Mouse (Mus musculus): ENCODE data around the gene Arhgef28.
"Not testable (repeated sequence)": the region's sequence is repeated elsewhere in the genome, so short reads cannot be mapped to it uniquely, and the experiment has no call there.

Gene Arhgef28

GRCm38 (mm10) chr13:98073190-98073589 is 133.0 kb downstream of the Arhgef28 start:
- no peak for DNase-seq (ENCODE audit: low spot score)

- no peak for DNase-seq (ENCODE audit: low spot score)
Measured at GRCm38 (mm10) chr13:98070458-98070857, 135.8 kb downstream of the Arhgef28 start.

- DNase-seq (ENCODE audit: low spot score) = no peak
Measured at GRCm38 (mm10) chr13:98069646-98070045, 136.6 kb downstream of the Arhgef28 start.

GRCm38 (mm10) chr13:98062843-98063242 is 143.4 kb downstream of the Arhgef28 start:
- no peak for DNase-seq (ENCODE audit: low spot score)

- DNase-seq (ENCODE audit: low spot score) = not testable (repeated sequence)
Measured at GRCm38 (mm10) chr13:98060121-98060520, 146.1 kb downstream of the Arhgef28 start.

GRCm38 (mm10) chr13:98055194-98055593 is 151.0 kb downstream of the Arhgef28 start:
- no peak for DNase-seq (ENCODE audit: low spot score)

- DNase-seq (ENCODE audit: low spot score) = no peak
Measured at GRCm38 (mm10) chr13:98040628-98041150, 165.6 kb downstream of the Arhgef28 start.

GRCm38 (mm10) chr13:98038731-98039130 is 167.5 kb downstream of the Arhgef28 start:
- no peak for DNase-seq (ENCODE audit: low spot score)

- DNase-seq (ENCODE audit: low spot score) = no peak
Measured at GRCm38 (mm10) chr13:98037693-98038092, 168.5 kb downstream of the Arhgef28 start.

GRCm38 (mm10) chr13:98031642-98031960 is 174.6 kb downstream of the Arhgef28 start:
- no peak for DNase-seq (ENCODE audit: low spot score)

GRCm38 (mm10) chr13:98030959-98031641 is 175.1 kb downstream of the Arhgef28 start:
- DNase-seq (ENCODE audit: low spot score) = peak; percentile 52

- DNase-seq (ENCODE audit: low spot score) = no peak
Measured at GRCm38 (mm10) chr13:98030041-98030440, 176.2 kb downstream of the Arhgef28 start.

- DNase-seq (ENCODE audit: low spot score) = no peak
Measured at GRCm38 (mm10) chr13:98028711-98029250, 177.5 kb downstream of the Arhgef28 start.

GRCm38 (mm10) chr13:98027641-98028204 is 178.5 kb downstream of the Arhgef28 start:
- peak; percentile 48 for DNase-seq (ENCODE audit: low spot score)

GRCm38 (mm10) chr13:98027122-98027521 is 179.1 kb downstream of the Arhgef28 start:
- no peak for DNase-seq (ENCODE audit: low spot score)

GRCm38 (mm10) chr13:98025706-98026504 is 180.3 kb downstream of the Arhgef28 start:
- DNase-seq (ENCODE audit: low spot score) = no peak

- no peak for DNase-seq (ENCODE audit: low spot score)
Measured at GRCm38 (mm10) chr13:98025162-98025561, 181.1 kb downstream of the Arhgef28 start.

- no peak for DNase-seq (ENCODE audit: low spot score)
Measured at GRCm38 (mm10) chr13:98024680-98025079, 181.6 kb downstream of the Arhgef28 start.

GRCm38 (mm10) chr13:98021906-98022305 is 184.3 kb downstream of the Arhgef28 start:
- no peak for DNase-seq (ENCODE audit: low spot score)

- not testable (repeated sequence) for DNase-seq (ENCODE audit: low spot score)
Measured at GRCm38 (mm10) chr13:98018837-98019236, 187.4 kb downstream of the Arhgef28 start.

GRCm38 (mm10) chr13:98016923-98017588 is 189.2 kb downstream of the Arhgef28 start:
- DNase-seq (ENCODE audit: low spot score) = no peak

All from ovary, postnatal 36 days (tissue).